10 mouse cellular contexts compared by ENCODE assay signal in the genomic region with DNA sequence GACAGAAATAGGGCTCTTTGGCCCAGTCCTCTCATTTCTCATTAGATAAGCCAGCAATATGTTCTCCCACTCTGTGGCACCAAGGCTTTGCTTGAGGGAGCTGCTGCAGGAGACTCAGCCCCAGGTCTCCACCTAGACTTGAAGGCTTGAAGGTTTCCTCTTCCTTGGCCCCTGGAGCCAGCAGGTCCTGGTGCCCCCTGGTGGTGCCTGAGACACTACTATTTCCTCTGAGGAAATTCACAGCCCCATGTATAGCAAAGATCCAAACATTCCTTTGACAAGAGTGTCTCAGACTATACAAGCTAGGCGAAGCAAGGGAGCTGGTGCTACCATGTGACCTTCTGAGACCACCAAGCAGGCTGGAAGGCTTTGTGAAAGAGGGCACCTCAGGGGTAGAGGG. TPM values are rescaled to one million over a fixed set of nuclear protein-coding genes. Genes with fewer than 3 reads are reported as not detected.
DNase-seq lines count a peak whose midpoint lies in the region; ATAC-seq and TF ChIP-seq lines count a peak whose summit lies in the region.
"Had no signal": no experiment of that assay in that cellular context is flagged by ENCODE, and none has a peak within 500 bp of the region (broad histone marks: within the 10 kb centered on the region; RNA-seq: fewer than 3 reads in every experiment).

No protein-coding gene starts in this region.

- H3K9me3 ChIP-seq in kidney, embryonic 16.5 days (ENCODE audit: low read length) = no peaks in the 10 kb centered on the region
- H3K9me3 ChIP-seq in limb, embryonic 10.5 days (replicated peaks) = no peaks in the 10 kb centered on the region
- H3K9me3 ChIP-seq: limb, embryonic 15.5 days had no signal

- no peak overlapping the region for H3K27ac ChIP-seq in kidney, embryonic 16.5 days (ENCODE audit: low read length)
- H3K27ac ChIP-seq in limb, embryonic 10.5 days = 0 out of 2 replicates have a peak overlapping the region, but pooled peaks have one; percentile 30
- no peak overlapping the region for H3K27ac ChIP-seq in olfactory bulb, adult 2 months (ENCODE audit: insufficient read depth, low read depth, low read length)
- H3K27ac ChIP-seq: limb, embryonic 15.5 days had no signal

- TF ChIP-seq CTCF in olfactory bulb, adult 2 months (IDR thresholded peaks at IDR 0.05; ENCODE audit: insufficient read depth, low read depth, low read length) = peak; percentile 32; the same call in 1 of the 2 replicates

- DNase-seq in kidney, adult 11 months = peak; percentile 17
- peak; percentile 75 for DNase-seq in ES-CJ7 (ENCODE audit: low read depth, low spot score)
- peak; percentile 67 to 74 for DNase-seq in adrenal gland, postnatal 36 days
- DNase-seq in limb, embryonic 10.5 days (ENCODE audit: low spot score) = peak; percentile 76

- H3K9ac ChIP-seq in kidney, embryonic 16.5 days (replicated peaks; ENCODE audit: low read length) = no peak overlapping the region
- H3K9ac ChIP-seq: limb, embryonic 15.5 days had no signal

- H3K4me2 ChIP-seq in kidney, embryonic 16.5 days (replicated peaks; ENCODE audit: low read depth, low read length) = no peak overlapping the region
- H3K4me2 ChIP-seq: limb, embryonic 15.5 days had no signal

- no peak overlapping the region for H3K4me3 ChIP-seq in kidney, embryonic 16.5 days (ENCODE audit: low read length)
- no peak overlapping the region for H3K4me3 ChIP-seq in limb, embryonic 10.5 days
- no peak overlapping the region for H3K4me3 ChIP-seq in olfactory bulb, adult 2 months (ENCODE audit: insufficient read depth, low read depth, low read length)
- H3K4me3 ChIP-seq: erythroblast, embryonic 14.5 days; limb, embryonic 15.5 days had no signal

- no peaks in the 10 kb centered on the region for H3K4me1 ChIP-seq in kidney, embryonic 16.5 days (ENCODE audit: insufficient read depth, low read length)
- peaks cover 19% of the 10 kb centered on the region for H3K4me1 ChIP-seq in limb, embryonic 10.5 days
- H3K4me1 ChIP-seq in olfactory bulb, adult 2 months (ENCODE audit: control insufficient read depth, insufficient read depth, low read length) = no peaks in the 10 kb centered on the region

- peaks cover 16% of the 10 kb centered on the region; the same call in 1 of the 2 replicates for H3K27me3 ChIP-seq in kidney, embryonic 16.5 days (ENCODE audit: insufficient read depth, low read length)
- H3K27me3 ChIP-seq in limb, embryonic 10.5 days (ENCODE audit: low read depth, poor library complexity, severe bottlenecking) = peaks cover 16% of the 10 kb centered on the region
- H3K27me3 ChIP-seq: limb, embryonic 15.5 days had no signal

- ATAC-seq in kidney, embryonic 16.5 days (ENCODE audit: low FRiP score, low TSS enrichment) = no peak
- peak; percentile 81 for ATAC-seq in granulocyte monocyte progenitor cell, adult 5-6 weeks (replicated peaks; ENCODE audit: poor library complexity, severe bottlenecking)
- no peak for ATAC-seq in inflammation-experienced regulatory T-cells, adult 6 months

- no peaks in the 10 kb centered on the region for H3K36me3 ChIP-seq in kidney, embryonic 16.5 days (ENCODE audit: insufficient read depth, low read length)
- no peaks in the 10 kb centered on the region for H3K36me3 ChIP-seq in limb, embryonic 10.5 days
- H3K36me3 ChIP-seq: limb, embryonic 15.5 days had no signal

- 25% methylated on average over 1 of the region's 1 CpGs for WGBS in kidney, embryonic 16.5 days
- 29% methylated on average over 1 of the region's 1 CpGs for WGBS in limb, embryonic 10.5 days
- WGBS in olfactory bulb, adult 2 months = 67% methylated on average over 1 of the region's 1 CpGs

- no peak for TF ChIP-seq POLR2A in olfactory bulb, adult 2 months (IDR thresholded peaks at IDR 0.05; ENCODE audit: insufficient read depth, low read depth, low read length)

RNA-seq across cellular contexts. Expression of a gene that starts 22.2 kb away (rescaled TPM):
- polyA plus RNA-seq in kidney, embryonic 16.5 days (2015; fragmentation: Nextera tagmentation; extraction: Ambion mirVana) = 129 and 131 TPM in 2 replicates
- 10 to 100 TPM; 68.3 to 72.1 TPM for total RNA-seq in adrenal gland, postnatal 36 days (2021)
- total RNA-seq in granulocyte monocyte progenitor cell, adult 5-6 weeks (2014; fragmentation: Nextera tagmentation) = 103 and 156 TPM in 2 replicates
- 33.8 and 44.3 TPM in 2 replicates for total RNA-seq in granulocyte monocyte progenitor cell, adult 5-6 weeks (2017)
- polyA plus RNA-seq in limb, embryonic 10.5 days (2016; fragmentation: Nextera tagmentation; extraction: Ambion mirVana) = 114 and 147 TPM in 2 replicates
- polyA plus RNA-seq in olfactory bulb, adult 2 months (2012; ENCODE audit: insufficient read depth, insufficient read length, low replicate concordance, missing spikeins) = not detected in 2 replicates
- 10 to 100 TPM; 37.3 to 65.3 (median 61.9) TPM for polyA plus RNA-seq in inflammation-experienced regulatory T-cells, adult 6 months (2017; shearing (Covaris generic))

RNA-seq across cellular contexts. Expression of a gene that starts 31.1 kb away (rescaled TPM):
- 71.5 and 76.0 TPM in 2 replicates for polyA plus RNA-seq in kidney, embryonic 16.5 days (2015; fragmentation: Nextera tagmentation; extraction: Ambion mirVana)
- total RNA-seq in adrenal gland, postnatal 36 days (2021) = 10 to 100 TPM; 78.8 to 88.1 TPM
- total RNA-seq in granulocyte monocyte progenitor cell, adult 5-6 weeks (2014; fragmentation: Nextera tagmentation) = 90.2 and 113 TPM in 2 replicates
- 68.2 and 68.3 TPM in 2 replicates for total RNA-seq in granulocyte monocyte progenitor cell, adult 5-6 weeks (2017)
- 100 and 106 TPM in 2 replicates for polyA plus RNA-seq in limb, embryonic 10.5 days (2016; fragmentation: Nextera tagmentation; extraction: Ambion mirVana)
- polyA plus RNA-seq in olfactory bulb, adult 2 months (2012; ENCODE audit: insufficient read depth, insufficient read length, low replicate concordance, missing spikeins) = not detected in 2 replicates
- 10 to 100 TPM; 11.0 to 25.6 (median 21.9) TPM for polyA plus RNA-seq in inflammation-experienced regulatory T-cells, adult 6 months (2017; shearing (Covaris generic))

Comparison
In these comparisons a context has a peak if more than half of its experiments do, and no peak if none do; other contexts are left out.
1. DNase-seq: peak in every context shown above with its lines; median percentile 76 in limb, embryonic 10.5 days; 75 in ES-CJ7; 70 in adrenal gland, postnatal 36 days; 17 in kidney, adult 11 months.